Mouse (Mus musculus) urinary bladder, postnatal 14 days (tissue): ENCODE measurements around the gene Sde2.
"Not testable (repeated sequence)": the region's sequence is repeated elsewhere in the genome, so short reads cannot be mapped to it uniquely, and the experiment has no call there.

Experiments used
- DNase-seq: peaks from one replicate; pipeline ENCODE4 v3.0.0; 2021; ENCODE audit warnings: low spot score

Sde2 gene

DNA sequence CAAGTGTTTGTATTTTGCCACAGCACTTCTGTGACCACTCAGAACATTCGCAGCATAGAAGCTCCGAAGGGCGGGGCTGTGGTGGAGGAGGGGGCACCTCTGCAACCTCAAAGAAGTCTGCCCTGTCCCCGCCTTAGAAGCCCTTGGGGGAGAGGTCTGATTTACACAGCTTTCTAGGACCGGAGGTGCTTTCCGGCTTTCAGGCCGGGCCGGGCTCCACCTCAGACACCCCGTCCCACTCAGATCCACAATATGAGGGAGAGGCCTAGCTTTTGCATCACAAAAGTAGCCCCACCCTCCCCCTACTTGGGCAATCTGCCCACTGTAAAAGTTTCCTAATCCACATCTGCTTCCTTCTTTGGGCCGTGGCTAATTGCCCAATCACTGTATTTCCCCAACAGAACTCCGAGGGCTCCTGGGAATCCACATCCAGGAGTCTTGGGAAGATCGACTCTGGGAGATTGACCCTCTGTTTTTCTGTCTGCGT, 37.7 kb downstream of the Sde2 start:
- DNase-seq: peak; percentile 90

DNA sequence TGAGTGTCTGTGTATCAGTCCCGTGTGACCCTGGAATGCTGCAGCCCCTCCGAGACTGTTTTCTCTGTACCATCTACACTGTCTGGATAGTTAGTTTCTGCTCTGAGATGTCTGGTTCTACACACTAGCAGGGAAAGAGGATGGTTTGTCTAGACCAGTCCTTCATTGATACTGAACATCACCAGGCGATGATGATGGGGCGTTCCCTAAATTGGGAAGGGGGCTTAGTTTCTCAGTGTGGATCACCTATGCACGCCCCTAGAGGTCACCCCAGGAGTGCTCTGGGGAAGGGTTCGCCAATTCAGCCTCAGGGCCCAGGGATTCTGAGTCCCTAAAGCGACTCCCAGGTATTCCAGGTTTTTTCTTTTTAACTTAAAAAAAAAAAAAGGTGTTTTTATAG, 38.2 kb downstream of the Sde2 start:
- no peak for DNase-seq

DNA sequence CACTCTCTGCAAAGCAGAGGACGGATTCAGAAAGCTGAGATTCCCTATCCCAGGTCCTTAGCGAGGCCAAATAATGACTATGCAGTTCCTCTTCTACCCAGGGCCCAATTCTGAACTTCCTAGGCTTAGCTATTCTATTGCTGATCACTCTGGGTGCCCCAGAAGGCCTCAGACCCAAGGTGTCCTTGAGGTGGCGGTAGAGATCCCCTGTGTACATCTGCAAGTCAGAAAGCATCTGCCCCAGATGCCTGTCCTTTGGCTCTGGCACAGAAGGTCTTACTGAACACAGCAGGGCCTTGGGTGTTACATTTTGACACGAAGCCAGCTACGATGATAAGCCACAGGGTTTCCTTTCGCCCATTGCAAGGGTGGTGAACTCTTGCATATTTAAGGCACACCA, 38.9 kb downstream of the Sde2 start:
- no peak for DNase-seq

DNA sequence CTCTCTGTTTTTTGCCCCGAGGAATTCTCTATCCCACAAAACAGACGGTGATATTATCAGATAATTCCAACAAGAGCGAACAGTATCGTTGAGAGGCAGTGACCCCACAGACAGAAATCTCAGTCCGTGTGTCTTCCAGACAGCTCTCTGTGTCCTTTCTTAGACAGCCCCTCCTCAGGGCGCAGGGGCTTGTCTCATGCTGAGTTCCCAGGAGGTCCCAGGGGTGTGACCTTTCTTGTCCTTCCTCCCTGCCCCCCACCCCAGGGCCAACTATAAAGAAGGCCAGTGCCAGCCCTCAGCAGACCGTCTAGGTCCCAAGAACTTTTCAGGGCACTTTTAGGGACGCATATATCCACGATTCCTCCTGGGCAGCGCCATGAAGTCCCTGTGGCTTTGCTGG, 41.9 kb downstream of the Sde2 start, which contains the start of gene Lefty2:
TSS of gene Lefty2 (plus strand) at position 301 of the 400 bp plus-strand sequence.
- no peak for DNase-seq

DNA sequence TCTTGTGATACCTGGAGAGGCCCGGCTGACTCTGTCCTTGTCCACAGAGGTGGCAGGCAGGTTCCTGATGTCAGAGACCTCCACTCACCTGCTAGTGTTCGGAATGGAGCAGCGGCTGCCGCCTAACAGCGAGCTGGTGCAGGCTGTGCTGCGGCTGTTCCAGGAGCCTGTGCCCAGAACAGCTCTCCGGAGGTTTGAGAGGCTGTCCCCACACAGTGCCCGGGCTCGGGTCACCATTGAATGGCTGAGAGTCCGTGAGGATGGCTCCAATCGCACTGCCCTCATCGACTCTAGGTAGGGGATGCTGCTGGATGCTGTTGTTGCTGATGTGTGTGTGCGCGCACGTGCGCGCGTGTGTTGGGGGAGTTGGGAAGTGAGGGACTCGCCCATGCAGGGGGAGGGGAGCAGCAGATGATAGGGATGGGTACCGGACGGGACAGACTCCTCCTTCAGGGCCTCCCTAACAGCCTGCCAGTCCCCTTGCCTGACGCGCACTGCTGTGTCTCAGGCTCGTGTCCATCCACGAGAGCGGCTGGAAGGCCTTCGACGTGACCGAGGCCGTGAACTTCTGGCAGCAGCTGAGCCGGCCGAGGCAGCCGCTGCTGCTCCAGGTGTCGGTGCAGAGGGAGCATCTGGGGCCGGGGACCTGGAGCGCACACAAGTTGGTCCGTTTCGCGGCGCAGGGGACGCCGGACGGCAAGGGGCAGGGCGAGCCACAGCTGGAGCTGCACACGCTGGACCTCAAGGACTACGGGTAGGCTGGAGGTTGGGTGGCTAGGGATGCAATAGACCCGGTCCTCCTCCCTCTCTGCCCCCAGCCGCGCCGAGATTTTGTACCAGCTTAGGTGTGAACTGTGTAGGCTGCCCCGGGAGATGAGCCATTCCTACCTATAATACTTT, 43.4 kb downstream of the Sde2 start:
- DNase-seq: not testable (repeated sequence)

DNA sequence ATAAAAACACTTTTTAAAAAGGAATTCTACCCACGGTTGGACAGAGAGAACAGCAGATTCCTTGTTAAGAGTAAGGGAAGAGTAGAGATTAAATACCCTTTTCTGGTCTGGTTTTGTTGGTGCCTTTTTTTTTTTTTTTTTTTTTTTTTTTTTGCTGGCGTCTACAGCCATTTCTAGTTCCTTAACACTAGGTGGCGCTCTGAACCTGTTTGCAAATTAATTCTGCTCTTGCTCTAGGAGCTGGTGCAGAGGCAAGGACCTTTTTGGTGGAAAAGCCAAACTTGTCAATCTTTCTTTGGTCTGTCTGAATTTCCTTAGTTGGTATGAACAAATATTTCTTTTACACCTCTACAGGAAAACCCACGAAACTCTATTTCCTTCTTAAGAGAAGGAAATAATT, 50.2 kb downstream of the Sde2 start:
- no peak for DNase-seq

DNA sequence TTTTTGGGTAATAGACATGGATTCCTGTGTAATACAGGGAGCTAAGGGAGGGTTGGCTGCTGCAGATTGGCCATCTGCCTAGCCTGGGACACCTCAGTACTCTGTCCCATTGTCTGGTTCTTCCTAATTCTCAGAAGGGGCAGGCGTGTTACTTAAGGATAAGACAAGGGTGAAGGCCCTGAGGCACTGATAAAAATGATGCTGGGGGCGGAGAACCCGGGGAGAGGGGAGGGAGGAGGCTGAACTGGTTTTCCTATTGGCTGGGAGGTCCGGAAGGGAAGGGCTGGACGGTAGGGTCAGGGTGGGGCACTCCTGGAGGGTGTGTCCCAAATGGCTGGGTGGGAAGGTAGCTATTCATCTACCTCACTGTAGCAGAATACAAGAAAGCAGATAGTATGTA, 52.0 kb downstream of the Sde2 start:
- no peak for DNase-seq

DNA sequence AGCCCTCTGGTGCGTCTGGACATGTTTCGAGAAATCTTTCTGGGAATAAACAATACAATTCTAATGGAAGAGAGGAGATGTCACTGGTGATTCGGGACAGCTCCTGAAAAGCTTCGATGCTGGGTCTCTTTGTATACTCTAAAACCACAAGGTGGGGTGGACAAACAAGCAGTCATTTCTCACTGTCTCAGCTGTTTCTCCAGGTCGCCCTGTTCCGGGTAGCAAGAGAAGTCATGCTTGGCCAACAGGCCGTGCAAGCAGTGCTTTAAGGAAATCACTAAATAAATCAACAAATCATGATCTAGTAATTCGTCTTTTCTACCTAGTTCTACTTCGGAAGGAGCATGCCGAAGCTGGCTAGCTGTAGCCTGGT, 52.7 kb downstream of the Sde2 start:
- no peak for DNase-seq

DNA sequence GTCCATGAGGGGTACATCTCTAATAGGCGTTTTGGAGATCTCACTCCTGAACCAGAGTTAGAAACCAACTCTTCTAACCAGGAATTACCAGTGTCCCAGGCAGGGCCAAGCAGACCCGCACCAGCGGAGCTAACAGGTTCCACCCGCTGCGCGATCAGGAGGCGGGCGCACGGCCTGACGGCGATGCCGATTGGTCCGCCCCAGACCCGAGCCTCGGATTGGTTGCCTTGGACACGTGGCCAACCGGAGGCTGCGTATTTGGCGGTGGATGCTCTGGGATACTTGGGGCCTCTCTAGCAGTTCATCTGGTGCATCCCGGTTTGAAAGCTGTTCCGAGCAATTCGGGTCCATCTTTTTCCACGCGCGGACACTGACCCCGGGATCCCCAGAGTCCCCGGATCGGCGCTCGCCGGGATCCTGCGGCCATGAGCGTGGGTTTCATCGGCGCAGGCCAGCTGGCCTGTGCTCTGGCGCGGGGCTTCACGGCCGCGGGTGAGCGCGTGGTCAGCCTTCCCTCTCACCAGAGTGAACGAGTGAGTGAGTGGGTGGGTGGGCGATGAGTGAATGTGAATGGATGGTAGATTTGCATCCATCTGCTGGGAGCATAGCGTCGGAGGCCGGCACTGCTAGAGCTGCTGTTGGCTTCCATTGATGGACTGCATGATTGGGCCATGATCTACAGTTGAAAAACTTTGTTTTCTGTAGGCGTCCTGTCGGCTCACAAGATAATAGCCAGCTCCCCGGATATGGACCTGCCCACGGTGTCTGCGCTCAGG, 53.3 kb downstream of the Sde2 start, which contains the start of gene Pycr2:
TSS of gene Pycr2 (plus strand) at position 255 of the 776 bp plus-strand sequence.
- DNase-seq: peak; percentile 94

DNA sequence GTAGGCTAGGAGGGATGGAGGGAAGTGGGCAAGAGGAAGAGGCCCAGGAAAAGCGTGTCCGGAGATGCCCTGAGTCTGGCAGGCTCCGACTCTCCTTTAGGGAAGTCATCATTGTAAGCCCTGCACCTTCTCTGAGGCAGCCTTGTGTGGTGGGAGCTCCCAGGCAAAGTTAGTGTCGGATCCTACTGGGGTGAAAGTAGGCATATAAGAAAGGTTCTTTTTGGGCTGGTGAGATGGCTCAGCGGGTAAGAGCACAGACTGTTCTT, 53.8 kb downstream of the Sde2 start:
- no peak for DNase-seq

DNA sequence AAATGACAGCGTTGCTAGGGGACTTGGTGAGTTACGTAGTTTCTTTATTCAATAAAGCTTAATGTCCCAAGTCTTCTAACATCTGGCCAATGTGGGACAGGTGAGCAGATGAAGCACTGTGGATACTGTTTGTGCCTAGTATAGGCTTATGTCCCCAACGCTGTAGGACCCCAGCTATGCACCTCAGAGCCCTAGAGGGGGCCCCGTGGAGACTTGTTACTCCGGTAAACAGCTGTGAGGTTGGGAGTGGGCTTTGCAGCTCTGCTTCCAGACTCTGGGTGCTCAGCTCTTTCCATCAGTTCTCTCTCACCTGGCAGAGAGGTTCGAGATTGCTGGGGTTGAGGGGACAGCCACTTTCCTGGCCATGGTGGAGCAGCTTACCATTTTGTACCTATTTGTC, 54.4 kb downstream of the Sde2 start:
- no peak for DNase-seq

DNA sequence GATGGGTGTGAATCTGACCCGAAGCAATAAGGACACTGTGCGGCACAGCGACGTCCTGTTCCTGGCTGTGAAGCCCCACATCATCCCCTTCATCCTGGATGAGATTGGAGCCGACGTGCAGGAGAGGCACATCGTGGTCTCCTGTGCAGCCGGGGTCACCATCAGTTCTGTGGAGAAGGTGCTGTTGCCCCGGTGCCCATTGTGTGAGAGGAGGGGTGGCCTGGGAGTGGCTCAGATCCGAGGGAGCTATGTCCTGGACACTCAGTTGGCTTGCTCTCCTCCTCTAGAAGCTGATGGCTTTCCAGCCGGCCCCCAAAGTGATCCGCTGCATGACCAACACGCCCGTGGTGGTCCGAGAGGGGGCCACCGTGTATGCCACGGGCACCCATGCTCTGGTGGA, 54.9 kb downstream of the Sde2 start:
- DNase-seq: no peak

DNA sequence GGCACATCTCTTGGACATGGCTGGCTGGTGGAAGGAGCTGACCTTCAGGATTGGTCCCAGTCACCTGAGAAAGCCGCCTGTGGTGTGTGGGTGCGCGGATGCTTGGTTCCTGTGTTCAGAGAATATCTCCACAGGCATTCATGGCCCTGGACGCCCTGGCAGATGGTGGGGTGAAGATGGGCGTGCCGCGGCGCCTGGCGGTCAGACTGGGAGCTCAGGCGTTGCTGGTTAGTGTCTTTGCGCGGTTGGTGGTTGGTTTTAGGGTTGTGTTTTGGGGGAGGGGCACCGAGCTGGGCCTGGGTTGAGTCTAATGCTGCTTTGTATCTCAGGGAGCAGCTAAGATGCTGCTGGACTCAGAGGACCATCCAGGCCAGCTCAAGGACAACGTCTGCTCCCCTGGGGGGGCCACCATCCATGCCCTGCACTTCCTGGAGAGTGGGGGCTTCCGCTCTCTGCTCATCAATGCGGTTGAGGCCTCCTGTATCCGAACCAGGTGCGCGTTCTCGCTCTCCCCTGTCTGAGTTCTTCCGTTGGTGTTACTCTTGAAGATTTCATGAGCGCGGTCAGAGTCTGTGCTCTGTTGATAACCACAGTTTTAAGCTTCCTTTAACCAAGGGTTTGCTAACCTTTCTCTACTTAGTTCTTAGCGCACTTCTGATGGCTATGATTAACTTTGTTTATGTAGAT, 55.7 kb downstream of the Sde2 start:
- DNase-seq: no peak

DNA sequence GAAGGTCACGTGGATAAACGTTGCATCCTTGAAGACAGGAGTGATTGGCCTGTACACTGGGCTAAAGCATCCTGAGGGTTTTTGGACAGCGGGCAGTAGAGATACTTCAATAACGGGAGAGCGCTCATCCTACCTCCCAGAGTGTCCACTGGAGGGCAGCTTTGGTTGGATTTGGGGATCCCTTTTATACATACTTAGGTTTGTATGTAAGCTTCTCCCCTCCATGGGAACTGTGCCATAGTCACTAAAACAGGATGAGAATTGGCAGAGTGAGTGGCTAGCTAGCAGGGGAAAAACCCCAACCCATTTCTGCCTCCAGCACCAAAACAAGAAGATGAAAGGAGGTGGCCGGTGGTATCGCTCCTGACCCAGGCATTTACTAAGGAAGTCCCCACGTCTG, 60.2 kb downstream of the Sde2 start:
- DNase-seq: no peak

DNA sequence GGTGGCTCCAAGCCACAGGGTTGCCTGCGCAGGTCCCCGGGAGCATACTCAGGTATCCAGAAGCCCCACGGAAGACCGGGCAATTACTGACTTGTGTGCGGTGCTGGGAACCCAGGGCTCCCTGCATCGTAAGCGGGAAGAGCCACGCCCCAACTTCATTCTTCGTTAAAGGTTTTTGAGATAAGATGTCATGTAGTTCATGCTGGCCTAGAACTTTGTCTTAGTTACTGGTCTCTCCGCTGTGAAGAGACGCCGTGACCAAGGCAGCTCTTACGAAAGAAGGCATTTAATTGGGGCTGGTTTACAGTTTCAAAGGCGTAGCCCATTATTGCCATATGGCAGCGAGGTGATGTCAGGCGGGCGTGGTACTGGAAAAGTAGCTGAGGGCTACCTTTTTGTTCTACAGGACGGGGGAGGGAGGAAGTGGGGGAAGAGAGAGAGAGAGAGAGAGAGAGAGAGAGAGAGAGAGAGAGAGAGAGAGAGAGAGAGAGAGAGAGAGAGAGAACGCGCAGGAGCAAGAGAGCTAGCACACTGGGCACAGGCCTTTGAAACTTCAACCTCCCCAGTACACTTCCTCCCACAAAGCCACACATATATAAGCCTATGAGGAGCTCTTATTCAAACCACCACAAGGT, 60.8 kb downstream of the Sde2 start:
- peak; percentile 42 for DNase-seq

DNA sequence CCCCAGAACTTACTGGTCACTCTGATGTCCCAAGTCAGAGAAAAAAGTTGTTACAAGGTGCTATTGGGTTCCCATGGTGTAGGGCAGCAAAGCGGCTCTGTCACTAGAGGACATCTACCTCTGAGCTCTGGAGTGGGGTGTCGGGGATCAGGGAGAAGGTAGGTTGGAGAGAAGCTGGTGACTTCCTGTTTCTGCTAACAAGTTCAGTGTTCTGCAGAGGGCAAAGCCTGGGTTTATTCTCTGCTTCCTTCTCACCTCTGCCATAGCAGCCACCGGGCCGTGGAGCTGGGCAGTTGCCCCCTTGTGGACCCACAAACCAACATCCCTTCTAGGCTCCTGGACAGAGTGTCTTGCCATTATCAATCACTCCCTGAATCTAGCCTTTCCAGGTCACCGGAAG, 61.9 kb downstream of the Sde2 start:
- DNase-seq: no peak

DNA sequence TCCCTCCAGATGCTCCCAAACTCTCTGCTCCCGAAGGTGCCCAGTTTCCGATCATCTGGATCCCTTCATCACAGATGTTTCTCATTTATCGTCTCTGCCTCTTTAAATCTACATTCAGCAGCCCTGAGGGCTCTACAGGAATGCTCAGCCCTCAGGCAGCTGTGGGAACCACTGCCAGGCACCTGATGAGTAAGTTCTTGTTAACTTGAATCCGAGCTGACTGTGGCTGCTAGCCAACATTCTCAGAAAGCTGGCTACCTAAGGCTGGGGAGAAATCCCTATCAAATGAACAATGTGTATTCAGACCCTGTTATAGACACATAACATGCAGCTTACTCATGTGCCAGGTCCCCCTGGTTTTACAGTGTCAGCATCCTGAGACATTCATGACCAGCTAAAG, 62.9 kb downstream of the Sde2 start:
- peak; percentile 36 for DNase-seq

DNA sequence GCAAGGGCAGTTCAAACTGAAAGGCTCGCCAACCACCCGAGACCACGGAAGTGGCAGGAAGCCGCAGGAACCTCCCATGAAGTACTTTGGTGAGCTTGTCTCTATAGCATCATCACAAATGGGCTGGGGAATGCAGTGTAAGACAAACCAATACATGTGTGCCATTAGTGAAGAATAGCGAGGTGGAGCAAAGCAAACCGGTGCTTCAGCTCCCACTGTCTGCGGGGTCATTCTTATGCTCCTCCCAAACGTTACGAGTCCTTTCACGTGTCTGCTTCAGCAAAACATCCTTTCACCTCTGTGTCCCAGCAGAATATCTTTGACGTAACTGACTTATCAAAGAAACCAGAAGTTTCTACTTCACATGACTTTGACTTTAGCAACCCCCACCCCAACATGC, 65.5 kb downstream of the Sde2 start:
- DNase-seq: no peak

DNA sequence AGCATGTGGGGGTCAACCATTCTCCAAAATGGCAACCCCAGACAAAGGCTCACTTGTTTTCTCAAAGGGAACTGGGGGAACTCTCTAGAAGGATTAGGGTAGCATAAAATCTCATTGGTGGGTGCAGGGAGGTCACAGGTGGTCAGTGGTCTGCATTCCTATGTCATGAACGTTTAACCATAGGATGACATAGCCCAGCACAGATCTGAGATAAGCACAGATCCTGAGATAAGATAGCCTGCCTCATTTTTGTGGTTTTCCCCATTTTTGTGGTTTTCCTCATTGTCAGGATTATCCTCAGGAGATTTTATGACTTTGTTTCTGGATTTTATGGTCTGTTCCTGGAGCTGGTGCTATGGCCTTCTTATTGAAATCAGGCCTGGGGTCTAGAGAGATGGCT, 66.1 kb downstream of the Sde2 start:
- no peak for DNase-seq
